Mouse (Mus musculus): ENCODE results near the gene Rabgap1l. TPM values are rescaled to one million over a fixed set of nuclear protein-coding genes. Genes with fewer than 3 reads are reported as not detected.

The Rabgap1l gene
- total and polyA plus RNA-seq, 2 experiments from 2014 or later: 27.4 to 140 TPM

- no peak overlapping the region for H3K4me3 ChIP-seq (ENCODE audit: low read depth, low read length)
- DNase-seq: no peak
- no peaks in the 10 kb centered on the region for H3K27me3 ChIP-seq (ENCODE audit: insufficient read depth, low read length)
- ATAC-seq: no peak
- no peak for TF ChIP-seq CTCF (IDR thresholded peaks at IDR 0.05; ENCODE audit: low read depth)
- H3K4me2 ChIP-seq (ENCODE audit: low read depth): no peak overlapping the region
- no peak overlapping the region for H3K9ac ChIP-seq
- no peaks in the 10 kb centered on the region for H3K36me3 ChIP-seq (ENCODE audit: insufficient read depth)
- H3K27ac ChIP-seq (ENCODE audit: low read depth, low read length): no peak overlapping the region
- WGBS: 87% methylated on average over 4 of the region's 4 CpGs
- H3K9me3 ChIP-seq (ENCODE audit: low read length): no peaks in the 10 kb centered on the region
- H3K4me1 ChIP-seq (ENCODE audit: insufficient read depth): no peaks in the 10 kb centered on the region
Measured at GRCm38 (mm10) chr1:160576124-160576523, 216.9 kb downstream of the Rabgap1l start.

- Histone ChIP-seq H3K4me3 (ENCODE audit: low read depth, low read length) (no peak overlapping the region), H3K4me2 (ENCODE audit: low read depth) (no peak overlapping the region), H3K4me1 (ENCODE audit: insufficient read depth) (no peaks in the 10 kb centered on the region), H3K9me3 (ENCODE audit: low read length) (no peaks in the 10 kb centered on the region), H3K27ac (ENCODE audit: low read depth, low read length) (no peak overlapping the region), H3K36me3 (ENCODE audit: insufficient read depth) (no peaks in the 10 kb centered on the region), H3K27me3 (ENCODE audit: insufficient read depth, low read length) (no peaks in the 10 kb centered on the region), H3K9ac (no peak overlapping the region)
- ATAC-seq: no peak
- DNase-seq: no peak
- TF ChIP-seq CTCF (IDR thresholded peaks at IDR 0.05; ENCODE audit: low read depth): no peak
- WGBS: 62% methylated on average over 4 of the region's 4 CpGs
Measured at GRCm38 (mm10) chr1:160574039-160574438, 219.0 kb downstream of the Rabgap1l start.

DNA sequence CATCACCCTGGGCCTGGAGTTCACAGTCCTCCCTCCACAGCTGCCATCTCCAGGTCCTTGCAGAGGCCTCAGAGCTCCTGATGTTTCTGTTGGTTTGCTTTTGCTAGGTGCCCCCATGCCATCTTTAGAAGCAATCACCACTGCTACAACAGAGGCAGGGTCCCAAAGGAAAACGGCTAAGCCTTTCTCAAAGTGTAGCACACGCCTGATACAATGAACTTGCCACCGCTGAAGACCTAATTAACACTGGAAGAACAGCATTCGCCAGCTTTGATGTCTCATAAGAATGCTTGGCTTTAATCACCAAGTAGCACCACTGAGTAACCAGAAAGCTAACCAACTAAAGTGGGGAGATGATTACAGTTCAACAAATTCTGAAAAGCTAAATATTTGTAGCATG, 226.6 kb downstream of the Rabgap1l start:
- Histone ChIP-seq H3K4me2 (ENCODE audit: low read depth) (no peak overlapping the region), H3K4me1 (ENCODE audit: insufficient read depth) (no peaks in the 10 kb centered on the region), H3K9me3 (ENCODE audit: low read length) (no peaks in the 10 kb centered on the region), H3K4me3 (ENCODE audit: low read depth, low read length) (no peak overlapping the region), H3K9ac (no peak overlapping the region), H3K27ac (ENCODE audit: low read depth, low read length) (no peak overlapping the region), H3K27me3 (ENCODE audit: insufficient read depth, low read length) (no peaks in the 10 kb centered on the region), H3K36me3 (ENCODE audit: insufficient read depth) (no peaks in the 10 kb centered on the region)
- no peak for TF ChIP-seq CTCF (IDR thresholded peaks at IDR 0.05; ENCODE audit: low read depth)
- DNase-seq (no peak), ATAC-seq (no peak)
- 13% methylated on average over 4 of the region's 4 CpGs for WGBS

DNA sequence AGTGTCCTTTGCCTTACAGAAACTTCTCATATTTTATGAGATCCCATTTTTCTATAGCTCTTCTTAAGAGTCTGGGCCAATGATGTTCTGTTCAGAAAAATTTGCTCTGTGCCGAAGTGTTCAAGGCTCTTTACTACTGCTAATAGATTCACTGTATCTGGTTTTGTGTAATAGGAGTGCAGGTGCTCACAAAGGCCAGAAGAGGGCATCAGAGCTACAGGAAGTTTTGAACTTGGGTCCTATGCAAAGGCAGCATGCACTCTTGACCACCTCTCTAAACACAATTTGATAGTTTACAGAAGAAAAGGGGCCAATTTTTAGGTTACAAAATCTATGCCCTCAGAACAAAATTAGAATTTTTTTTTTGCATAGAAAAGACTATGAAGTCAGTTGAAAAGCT, 231.6 kb downstream of the Rabgap1l start:
- DNase-seq: peak; percentile 41
- WGBS: 45% methylated on average over 1 of the region's 1 CpGs

DNA sequence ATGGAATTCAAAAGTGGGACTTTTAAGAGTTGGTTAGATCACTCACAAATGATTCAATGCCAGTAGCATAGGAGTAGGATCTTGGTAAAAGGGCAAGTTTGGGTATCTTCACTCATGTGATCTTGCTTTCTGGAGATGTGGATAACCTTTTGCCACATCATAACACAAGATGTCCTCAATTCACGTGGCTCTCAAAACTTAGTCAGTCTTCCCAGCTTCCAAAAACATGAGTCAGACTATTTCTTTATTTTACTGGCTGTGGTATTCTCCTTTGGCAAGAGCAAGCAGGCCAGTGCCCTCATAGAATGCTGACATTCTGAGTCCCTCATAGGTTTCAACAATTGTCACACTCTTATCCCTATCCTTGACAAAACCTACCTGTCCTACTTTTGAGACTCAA, 242.4 kb downstream of the Rabgap1l start:
- no peaks in the 10 kb centered on the region for H3K27me3 ChIP-seq (ENCODE audit: insufficient read depth, low read length)
- ATAC-seq (no peak), DNase-seq (no peak)
- no peaks in the 10 kb centered on the region for H3K4me1 ChIP-seq (ENCODE audit: insufficient read depth)
- H3K9me3 ChIP-seq (ENCODE audit: low read length): no peaks in the 10 kb centered on the region
- 89% methylated on average over 1 of the region's 1 CpGs for WGBS
- no peaks in the 10 kb centered on the region for H3K36me3 ChIP-seq (ENCODE audit: insufficient read depth)
- H3K27ac ChIP-seq (ENCODE audit: low read depth, low read length): no peak overlapping the region
- H3K4me3 ChIP-seq (ENCODE audit: low read depth, low read length): no peak overlapping the region
- H3K4me2 ChIP-seq (ENCODE audit: low read depth): no peak overlapping the region
- no peak for TF ChIP-seq CTCF (IDR thresholded peaks at IDR 0.05; ENCODE audit: low read depth)
- no peak overlapping the region for H3K9ac ChIP-seq

More for the DNA sequence above, 231.6 kb downstream of the Rabgap1l start:
- H3K9me3 ChIP-seq (ENCODE audit: low read length): no peaks in the 10 kb centered on the region
- no peak for ATAC-seq
- no peaks in the 10 kb centered on the region for H3K36me3 ChIP-seq (ENCODE audit: insufficient read depth)
- H3K27me3 ChIP-seq (ENCODE audit: insufficient read depth, low read length): no peaks in the 10 kb centered on the region
- H3K9ac ChIP-seq: no peak overlapping the region
- H3K4me1 ChIP-seq (ENCODE audit: insufficient read depth): no peaks in the 10 kb centered on the region
- no peak overlapping the region for H3K27ac ChIP-seq (ENCODE audit: low read depth, low read length)
- TF ChIP-seq CTCF (IDR thresholded peaks at IDR 0.05; ENCODE audit: low read depth): peak; percentile 66
- H3K4me3 ChIP-seq (ENCODE audit: low read depth, low read length): no peak overlapping the region
- H3K4me2 ChIP-seq (ENCODE audit: low read depth): no peak overlapping the region

DNA sequence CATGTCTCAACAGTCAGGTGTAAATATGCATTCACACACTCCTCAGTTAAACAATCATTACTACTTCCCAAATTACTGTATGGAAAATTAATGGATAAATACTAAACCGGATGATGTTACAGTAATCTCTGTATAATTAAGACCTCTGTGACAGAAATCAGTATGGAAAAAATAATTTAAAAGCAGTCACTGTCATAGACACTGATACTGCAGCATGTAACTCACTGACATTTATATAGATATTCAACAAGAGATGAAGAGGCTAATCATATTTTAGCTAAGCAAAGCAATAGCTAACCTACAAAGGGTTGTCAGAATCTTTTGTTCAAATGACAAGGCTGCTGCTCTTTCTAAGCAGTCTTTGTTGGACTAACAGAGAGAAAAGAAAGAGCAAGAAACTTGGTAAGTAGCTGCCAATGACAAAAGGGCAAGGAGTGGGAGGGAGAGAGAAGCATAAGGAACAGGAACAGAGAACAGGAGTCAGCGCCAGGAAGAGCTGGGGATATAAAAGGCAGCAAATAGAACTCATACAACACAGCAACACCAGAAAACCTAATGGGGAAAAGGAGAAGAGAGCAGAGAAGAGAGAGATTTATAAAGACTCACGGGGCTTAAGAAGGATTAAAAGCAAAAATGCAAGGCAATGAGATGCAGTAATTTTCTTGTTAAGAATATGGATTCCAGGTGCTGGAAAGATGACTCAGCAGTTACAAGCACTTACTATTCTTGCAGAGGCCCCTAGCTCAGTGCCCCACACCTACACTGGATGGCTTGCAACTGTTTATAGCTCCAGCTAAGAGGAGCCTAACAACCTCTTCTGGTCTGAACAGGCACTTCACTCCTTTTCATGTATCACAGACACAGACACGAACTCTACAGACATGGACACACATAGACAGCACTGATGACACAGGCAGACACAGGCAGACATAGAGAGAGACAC, 244.8 kb downstream of the Rabgap1l start:
- H3K27ac ChIP-seq (ENCODE audit: low read depth, low read length): no peak overlapping the region; the same call in 1 of the 2 replicates
- peak; percentile 33 for DNase-seq

GRCm38 (mm10) chr1:160535649-160536048, 257.4 kb downstream of the Rabgap1l start:
- H3K27ac ChIP-seq (ENCODE audit: low read depth, low read length): peak overlapping the region; percentile 57
- H3K4me2 ChIP-seq (ENCODE audit: low read depth): no peak overlapping the region
- WGBS: 45% methylated on average over 8 of the region's 8 CpGs
- DNase-seq: peak; percentile 25
- no peaks in the 10 kb centered on the region for H3K9me3 ChIP-seq (ENCODE audit: low read length)
- TF ChIP-seq CTCF (IDR thresholded peaks at IDR 0.05; ENCODE audit: low read depth): no peak
- ATAC-seq: no peak; the same call in 1 of the 2 replicates
- no peaks in the 10 kb centered on the region for H3K27me3 ChIP-seq (ENCODE audit: insufficient read depth, low read length)
- H3K9ac ChIP-seq: no peak overlapping the region
- no peak overlapping the region for H3K4me3 ChIP-seq (ENCODE audit: low read depth, low read length)
- no peaks in the 10 kb centered on the region for H3K36me3 ChIP-seq (ENCODE audit: insufficient read depth)
- H3K4me1 ChIP-seq (ENCODE audit: insufficient read depth): peaks cover 6% of the 10 kb centered on the region; the same call in 1 of the 2 replicates

More for the DNA sequence above, 244.8 kb downstream of the Rabgap1l start:
- Histone ChIP-seq H3K4me2 (ENCODE audit: low read depth) (no peak overlapping the region), H3K36me3 (ENCODE audit: insufficient read depth) (no peaks in the 10 kb centered on the region), H3K9me3 (ENCODE audit: low read length) (no peaks in the 10 kb centered on the region), H3K27me3 (ENCODE audit: insufficient read depth, low read length) (no peaks in the 10 kb centered on the region), H3K9ac (peak overlapping the region; percentile 25; the same call in 1 of the 2 replicates), H3K4me1 (ENCODE audit: insufficient read depth) (no peaks in the 10 kb centered on the region), H3K4me3 (ENCODE audit: low read depth, low read length) (no peak overlapping the region)
- TF ChIP-seq CTCF (IDR thresholded peaks at IDR 0.05; ENCODE audit: low read depth): no peak
- WGBS: 18% methylated on average over 4 of the region's 4 CpGs
- peak; percentile 62 for ATAC-seq

Measured in forebrain, postnatal 0 days (tissue).